ENCODE assay signal across 8 mouse cellular contexts in the genomic region with DNA sequence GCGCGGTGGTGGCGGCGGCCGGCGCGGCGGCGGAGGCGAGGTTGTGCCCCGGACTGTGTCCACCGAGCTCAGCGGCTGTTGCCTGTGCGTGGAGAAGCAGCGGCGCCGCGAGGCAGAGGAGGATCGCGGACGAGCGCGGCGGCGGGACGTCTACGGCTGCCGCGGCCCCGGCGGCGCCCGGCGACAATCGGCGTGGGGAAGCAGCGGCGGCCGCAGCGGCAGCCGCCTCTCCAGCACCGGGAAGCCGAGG. TPM values are rescaled to one million over a fixed set of nuclear protein-coding genes. Genes with fewer than 3 reads are reported as not detected.
DNase-seq lines count a peak whose midpoint lies in the region; ATAC-seq lines count a peak whose summit lies in the region.

A gene (plus strand): TSS at position 15 of the 250 bp plus-strand sequence.

- peak within 1 kb of the TSS; percentile 93 for H3K9ac ChIP-seq in lung, embryonic 16.5 days (ENCODE audit: low read length)
- H3K9ac ChIP-seq in embryonic facial prominence, embryonic 14.5 days (ENCODE audit: low read depth, low read length) = peak within 1 kb of the TSS; percentile 81
- peak within 1 kb of the TSS; percentile 91 for H3K9ac ChIP-seq in heart, embryonic 16.5 days (ENCODE audit: low read length)
- H3K9ac ChIP-seq in neural tube, embryonic 15.5 days (replicated peaks) = peak within 1 kb of the TSS; percentile 90

- H3K27ac ChIP-seq in lung, embryonic 16.5 days (ENCODE audit: low read length) = peak within 1 kb of the TSS; percentile 94
- H3K27ac ChIP-seq in embryonic facial prominence, embryonic 14.5 days (replicated peaks; ENCODE audit: low read depth, low read length) = peak within 1 kb of the TSS; percentile 94
- peak within 1 kb of the TSS; percentile 95 for H3K27ac ChIP-seq in heart, embryonic 16.5 days (ENCODE audit: low read length)
- peak within 1 kb of the TSS; percentile 93 for H3K27ac ChIP-seq in limb, embryonic 10.5 days
- H3K27ac ChIP-seq in neural tube, embryonic 15.5 days (replicated peaks) = peak within 1 kb of the TSS; percentile 99

- H3K36me3 ChIP-seq in lung, embryonic 16.5 days (ENCODE audit: control insufficient read depth, insufficient read depth, low read length) = no peaks in the 10 kb centered on the region
- H3K36me3 ChIP-seq in embryonic facial prominence, embryonic 14.5 days (ENCODE audit: control insufficient read depth, insufficient read depth, low read length) = no peaks in the 10 kb centered on the region
- no peaks in the 10 kb centered on the region for H3K36me3 ChIP-seq in heart, embryonic 16.5 days (ENCODE audit: control insufficient read depth, insufficient read depth)
- no peaks in the 10 kb centered on the region for H3K36me3 ChIP-seq in limb, embryonic 10.5 days
- H3K36me3 ChIP-seq in neural tube, embryonic 15.5 days = no peaks in the 10 kb centered on the region

- 0% methylated on average over 3 of the region's 43 CpGs for WGBS in lung, embryonic 16.5 days
- no CpG with 5 or more reads among the region's 43 CpGs for WGBS in embryonic facial prominence, embryonic 14.5 days
- 0% methylated on average over 32 of the region's 43 CpGs for WGBS in heart, embryonic 16.5 days
- WGBS in limb, embryonic 10.5 days = 1% methylated on average over 37 of the region's 43 CpGs
- WGBS in neural tube, embryonic 15.5 days = 0% methylated on average over 24 of the region's 43 CpGs

- peak within 1 kb of the TSS; percentile 67 for H3K4me3 ChIP-seq in lung, embryonic 16.5 days (ENCODE audit: low read length)
- peak within 1 kb of the TSS; percentile 88 for H3K4me3 ChIP-seq in embryonic facial prominence, embryonic 14.5 days (ENCODE audit: low read depth, low read length)
- H3K4me3 ChIP-seq in heart, embryonic 16.5 days (ENCODE audit: low read length) = peak within 1 kb of the TSS; percentile 66
- H3K4me3 ChIP-seq in limb, embryonic 10.5 days = peak within 1 kb of the TSS; percentile 85
- H3K4me3 ChIP-seq in neural tube, embryonic 15.5 days (replicated peaks) = peak within 1 kb of the TSS; percentile 94

- no peaks in the 10 kb centered on the region for H3K27me3 ChIP-seq in lung, embryonic 16.5 days (ENCODE audit: control insufficient read depth, insufficient read depth, low read depth, low read length)
- H3K27me3 ChIP-seq in embryonic facial prominence, embryonic 14.5 days (replicated peaks; ENCODE audit: control insufficient read depth, insufficient read depth, low read length) = no peaks in the 10 kb centered on the region
- H3K27me3 ChIP-seq in heart, embryonic 16.5 days (ENCODE audit: control insufficient read depth, insufficient read depth, low read length) = no peaks in the 10 kb centered on the region
- no peaks in the 10 kb centered on the region for H3K27me3 ChIP-seq in limb, embryonic 10.5 days (ENCODE audit: low read depth, poor library complexity, severe bottlenecking)
- no peaks in the 10 kb centered on the region for H3K27me3 ChIP-seq in neural tube, embryonic 15.5 days (replicated peaks)

- H3K9me3 ChIP-seq in lung, embryonic 16.5 days (ENCODE audit: control insufficient read depth, low read length) = no peaks in the 10 kb centered on the region
- no peaks in the 10 kb centered on the region for H3K9me3 ChIP-seq in embryonic facial prominence, embryonic 14.5 days (ENCODE audit: control insufficient read depth, low read length)
- no peaks in the 10 kb centered on the region for H3K9me3 ChIP-seq in heart, embryonic 16.5 days (replicated peaks; ENCODE audit: control insufficient read depth, low read length)
- no peaks in the 10 kb centered on the region for H3K9me3 ChIP-seq in limb, embryonic 10.5 days (replicated peaks)
- no peaks in the 10 kb centered on the region for H3K9me3 ChIP-seq in neural tube, embryonic 15.5 days (replicated peaks)

- peaks cover 19% of the 10 kb centered on the region for H3K4me1 ChIP-seq in lung, embryonic 16.5 days (replicated peaks; ENCODE audit: control insufficient read depth, insufficient read depth, low read length)
- H3K4me1 ChIP-seq in embryonic facial prominence, embryonic 14.5 days (ENCODE audit: control insufficient read depth, insufficient read depth, low read length) = peaks cover 17% of the 10 kb centered on the region; the same call in 1 of the 2 replicates
- H3K4me1 ChIP-seq in heart, embryonic 16.5 days (ENCODE audit: control insufficient read depth, insufficient read depth, low read length) = peaks cover 29% of the 10 kb centered on the region
- peaks cover 25% of the 10 kb centered on the region for H3K4me1 ChIP-seq in limb, embryonic 10.5 days
- H3K4me1 ChIP-seq in neural tube, embryonic 15.5 days = peaks cover 32% of the 10 kb centered on the region

- no peak for DNase-seq in lung, postnatal 25 days (ENCODE audit: low spot score)
- no peak for DNase-seq in embryonic facial prominence, embryonic 14.5 days (ENCODE audit: low spot score)
- no peak for DNase-seq in limb, embryonic 10.5 days (ENCODE audit: low spot score)
- no peak for DNase-seq in testis, postnatal 10 days (ENCODE audit: low spot score)
- no peak for DNase-seq in cerebellum, adult 8-10 months

- ATAC-seq in lung, embryonic 16.5 days (ENCODE audit: low read depth) = no peak
- no peak; the same call in 1 of the 2 replicates for ATAC-seq in embryonic facial prominence, embryonic 14.5 days (ENCODE audit: low read depth)
- no peak for ATAC-seq in heart, embryonic 16.5 days (replicated peaks; ENCODE audit: extremely low read depth, insufficient read depth, low FRiP score)
- no peak for ATAC-seq in neural tube, embryonic 15.5 days (ENCODE audit: low FRiP score)

- peak within 1 kb of the TSS; percentile 73 for H3K4me2 ChIP-seq in lung, embryonic 16.5 days (ENCODE audit: low read depth, low read length)
- peak within 1 kb of the TSS; percentile 77 for H3K4me2 ChIP-seq in embryonic facial prominence, embryonic 14.5 days (ENCODE audit: low read depth, low read length)
- H3K4me2 ChIP-seq in heart, embryonic 16.5 days (ENCODE audit: low read depth, low read length) = peak within 1 kb of the TSS; percentile 88
- peak within 1 kb of the TSS; percentile 73 for H3K4me2 ChIP-seq in neural tube, embryonic 15.5 days

RNA-seq across cellular contexts. Expression of the gene that starts here (rescaled TPM):
- polyA plus RNA-seq in lung, embryonic 16.5 days (2015; fragmentation: Nextera tagmentation; extraction: Ambion mirVana) = 61.4 and 66.1 TPM in 2 replicates
- polyA plus RNA-seq in embryonic facial prominence, embryonic 14.5 days (2014; fragmentation: Nextera tagmentation; extraction: Ambion mirVana) = 71.7 and 78.6 TPM in 2 replicates
- polyA plus RNA-seq in heart, embryonic 16.5 days (2015; fragmentation: Nextera tagmentation; extraction: Ambion mirVana) = 42.6 and 44.8 TPM in 2 replicates
- polyA plus RNA-seq in limb, embryonic 10.5 days (2016; fragmentation: Nextera tagmentation; extraction: Ambion mirVana) = 34.3 and 47.4 TPM in 2 replicates
- 166 and 190 TPM in 2 replicates for polyA plus RNA-seq in neural tube, embryonic 15.5 days (2015; fragmentation: Nextera tagmentation; extraction: Ambion mirVana)
